Mouse (Mus musculus) intestine, embryonic 15.5 days (tissue): ENCODE data around the gene Cenpm. TPM values are rescaled to one million over a fixed set of nuclear protein-coding genes. Genes with fewer than 3 reads are reported as not detected.

Source experiments
- ATAC-seq: fragments of 200-750 bp; cut with Nextera tagmentation; 2 replicates; pipeline ENCODE4 v1.8.0; 2017; ENCODE audit warnings: moderate TSS enrichment, moderate library complexity
- H3K27ac ChIP-seq: fragments of 300-500 bp; sonication (generic); 2 replicates; pipeline ENCODE4 v1.5.1; 2015; ENCODE audit warnings: mild to moderate bottlenecking, inconsistent platforms
- H3K27me3 ChIP-seq: fragments of 300-500 bp; sonication (generic); replicated peaks from 2 replicates; pipeline ENCODE4 v1.6.1; 2015; ENCODE audit warnings: inconsistent platforms
- H3K36me3 ChIP-seq: fragments of 300-500 bp; sonication (generic); 2 replicates; pipeline ENCODE4 v1.6.1; 2015; ENCODE audit warnings: inconsistent platforms
- H3K4me1 ChIP-seq: fragments of 300-500 bp; sonication (generic); replicated peaks from 2 replicates; pipeline ENCODE4 v1.6.1; 2015; ENCODE audit warnings: inconsistent platforms
- H3K4me2 ChIP-seq: fragments of 300-500 bp; sonication (generic); replicated peaks from 2 replicates; pipeline ENCODE4 v1.6.1; 2015; ENCODE audit warnings: mild to moderate bottlenecking, inconsistent platforms
- H3K4me3 ChIP-seq: fragments of 300-500 bp; sonication (generic); replicated peaks from 2 replicates; pipeline ENCODE4 v1.5.1; 2015; ENCODE audit warnings: inconsistent platforms
- H3K9ac ChIP-seq: fragments of 300-500 bp; sonication (generic); 2 replicates; pipeline ENCODE4 v1.6.1; 2015; ENCODE audit warnings: inconsistent platforms
- H3K9me3 ChIP-seq: fragments of 300-500 bp; sonication (generic); 2 replicates; pipeline ENCODE4 v1.6.1; 2016; ENCODE audit warnings: inconsistent platforms
- WGBS: fragments of 180-500 bp; shearing (Covaris S2); methylation state at CpG from one replicate; pipeline ENCODE4 v1.1.7; 2015; 5-methylcytosine and 5-hydroxymethylcytosine counted together
- polyA plus RNA-seq: library from polyadenylated mRNA; unstranded; fragments of >200 nt; fragmentation: Nextera tagmentation; extraction: Ambion mirVana; gene quantifications from 2 replicates; pipeline ENCODE4 v1.2.1, GENCODE M21; 2015

The Cenpm gene
- 46.0 and 49.1 TPM in 2 replicates for polyA plus RNA-seq

DNA sequence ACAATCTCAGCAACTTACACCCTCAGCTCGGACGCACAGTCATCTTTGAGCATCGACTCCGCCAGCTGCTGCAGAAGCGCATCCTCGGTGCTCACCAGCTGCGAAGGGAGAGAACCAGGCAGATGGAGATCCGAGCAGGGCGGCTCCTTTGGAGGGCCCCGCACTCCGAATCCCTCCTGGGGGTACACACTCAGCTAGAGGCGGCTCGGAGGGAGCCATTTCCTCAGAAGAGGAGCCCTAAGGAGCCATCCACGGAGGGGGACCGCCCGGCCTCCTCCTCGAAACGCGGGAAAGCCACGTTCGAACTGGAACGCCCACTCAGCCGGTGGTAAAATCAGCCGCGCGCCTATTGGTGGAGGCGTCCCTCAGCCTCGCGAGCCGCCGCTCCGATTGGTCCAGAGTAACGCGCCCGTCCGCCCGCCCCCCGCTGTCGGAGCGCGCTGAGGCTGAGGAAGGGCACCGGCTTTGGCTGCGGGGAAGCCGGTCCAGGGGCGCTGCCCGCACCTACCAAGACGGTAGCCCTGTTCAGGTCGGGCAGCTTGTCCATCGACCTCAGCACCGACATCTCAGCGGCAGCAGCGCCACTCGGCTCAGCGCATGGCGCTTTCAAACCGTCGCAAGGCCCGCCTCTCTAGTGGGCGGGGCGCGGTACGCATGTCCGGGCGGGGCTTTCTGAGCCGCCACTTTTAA is at the start of gene Cenpm:
Cenpm (minus strand) TSS at position 634 of the 690 bp plus-strand sequence.
- under 1% methylated on average over 65 of the region's 65 CpGs for WGBS
- no peaks in the 10 kb centered on the region for H3K27me3 ChIP-seq
- 0 out of 2 replicates have a peak, but pooled peaks cover 8% of the 10 kb centered on the region for H3K4me1 ChIP-seq
- H3K4me2 ChIP-seq: peak within 1 kb of the TSS; percentile 92
- no peaks in the 10 kb centered on the region for H3K9me3 ChIP-seq
- peak; percentile 99 for ATAC-seq
- peak within 1 kb of the TSS; percentile 83 for H3K4me3 ChIP-seq
- peak within 1 kb of the TSS; percentile 64 for H3K27ac ChIP-seq
- H3K9ac ChIP-seq: peak within 1 kb of the TSS; percentile 69
- H3K36me3 ChIP-seq: no peaks in the 10 kb centered on the region

DNA sequence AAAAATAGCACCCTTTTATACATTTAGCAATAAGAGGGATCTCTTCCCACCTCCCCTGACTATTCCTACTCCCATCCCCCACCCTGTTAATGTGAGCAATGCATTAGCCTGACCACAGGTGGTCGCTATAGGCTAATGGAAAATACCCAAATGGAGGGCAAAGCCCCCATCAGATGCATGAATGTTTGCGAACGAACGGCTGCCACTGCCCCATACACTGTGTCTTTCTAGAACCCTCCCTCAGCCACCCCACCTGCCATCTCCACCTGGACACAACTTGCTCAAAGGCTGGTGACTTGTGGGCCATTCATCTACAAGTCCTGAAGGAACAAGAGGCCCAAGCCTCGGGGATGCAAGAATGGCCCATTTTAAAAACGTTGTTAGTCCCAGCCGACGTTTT is 49.5 kb upstream of the Cenpm start:
- Histone ChIP-seq H3K9me3 (no peaks in the 10 kb centered on the region), H3K4me3 (no peak overlapping the region), H3K27me3 (no peaks in the 10 kb centered on the region), H3K9ac (no peak overlapping the region), H3K4me2 (no peak overlapping the region), H3K4me1 (peaks cover 12% of the 10 kb centered on the region), H3K36me3 (no peaks in the 10 kb centered on the region), H3K27ac (no peak overlapping the region)
- no peak for ATAC-seq
- 40% methylated on average over 8 of the region's 8 CpGs for WGBS

DNA sequence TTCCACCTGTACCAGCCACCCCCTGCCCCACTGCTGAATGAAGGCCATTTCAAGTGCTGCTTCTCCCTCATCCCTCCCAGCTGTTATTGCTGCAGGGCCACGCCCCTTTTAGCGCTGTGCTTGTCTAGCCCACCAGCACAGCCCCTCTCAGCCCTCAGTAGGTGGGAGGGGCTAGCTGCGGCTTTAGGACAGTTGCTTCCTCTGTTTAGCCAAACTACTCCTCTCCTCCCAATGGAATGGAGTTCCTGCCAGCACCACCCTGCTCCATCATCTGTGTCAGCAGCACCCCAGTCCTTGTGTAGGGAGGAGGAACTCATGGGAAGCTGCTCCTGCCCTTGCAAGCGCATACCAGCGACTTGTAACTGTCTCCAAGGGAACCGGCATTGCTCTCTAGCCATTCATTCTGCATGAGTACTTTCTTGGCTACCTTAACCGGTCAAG is 48.7 kb upstream of the Cenpm start:
- WGBS: 5% methylated on average over 7 of the region's 7 CpGs
- Histone ChIP-seq H3K9ac (no peak overlapping the region), H3K4me2 (peak overlapping the region; percentile 50), H3K27ac (no peak overlapping the region), H3K4me3 (no peak overlapping the region), H3K9me3 (no peaks in the 10 kb centered on the region), H3K27me3 (no peaks in the 10 kb centered on the region), H3K4me1 (peaks cover 12% of the 10 kb centered on the region), H3K36me3 (no peaks in the 10 kb centered on the region)
- peak; percentile 53 for ATAC-seq

DNA sequence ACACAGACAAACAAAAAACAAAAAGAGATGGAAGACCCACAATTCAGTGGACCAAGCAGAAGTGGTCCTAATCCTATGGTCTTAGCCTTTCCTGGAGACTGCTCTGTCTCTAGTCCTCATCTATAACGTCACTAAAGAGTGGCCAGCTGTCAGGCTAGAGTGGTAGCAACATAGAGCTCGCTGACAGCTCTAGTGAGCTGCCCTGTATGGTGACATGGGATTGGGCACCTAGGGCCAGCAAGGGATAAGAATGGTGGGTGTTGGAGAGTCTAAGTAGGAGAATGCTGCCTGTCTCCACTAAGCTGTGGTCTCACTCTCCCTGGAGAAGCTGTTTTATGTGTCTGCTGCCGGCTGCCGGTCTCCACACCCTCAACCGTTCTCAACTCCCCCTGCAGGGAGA is 48.3 kb upstream of the Cenpm start:
- 16% methylated on average over 5 of the region's 5 CpGs for WGBS
- H3K9ac ChIP-seq: no peak overlapping the region
- H3K4me1 ChIP-seq: peaks cover 12% of the 10 kb centered on the region
- H3K27me3 ChIP-seq: no peaks in the 10 kb centered on the region
- ATAC-seq: no peak
- no peak overlapping the region for H3K27ac ChIP-seq
- peak overlapping the region; percentile 50 for H3K4me2 ChIP-seq
- no peak overlapping the region for H3K4me3 ChIP-seq
- H3K36me3 ChIP-seq: no peaks in the 10 kb centered on the region
- H3K9me3 ChIP-seq: no peaks in the 10 kb centered on the region

DNA sequence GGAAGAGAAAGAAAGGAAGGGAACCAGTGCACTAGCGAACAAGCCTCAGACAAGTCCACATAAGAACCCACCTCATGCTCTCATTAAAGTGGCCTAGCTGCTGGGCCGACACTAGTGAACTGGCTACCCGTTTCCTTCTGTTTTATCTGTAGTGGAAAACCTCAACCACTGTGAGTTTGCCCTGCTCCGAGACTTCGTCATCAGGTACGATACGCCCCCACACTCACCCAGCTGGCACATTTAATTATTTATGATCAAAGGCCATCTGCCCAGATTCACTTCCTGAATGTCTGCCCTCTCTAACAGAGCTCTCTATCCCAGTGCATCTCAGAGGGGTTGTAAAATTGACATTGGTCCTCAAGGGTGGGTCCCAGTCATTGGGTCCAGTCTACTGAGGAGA is 45.7 kb upstream of the Cenpm start:
- Histone ChIP-seq H3K4me1 (peaks cover 12% of the 10 kb centered on the region), H3K9me3 (no peaks in the 10 kb centered on the region), H3K9ac (no peak overlapping the region), H3K4me3 (no peak overlapping the region), H3K4me2 (no peak overlapping the region), H3K36me3 (no peaks in the 10 kb centered on the region), H3K27me3 (no peaks in the 10 kb centered on the region), H3K27ac (no peak overlapping the region)
- ATAC-seq: no peak
- 83% methylated on average over 7 of the region's 7 CpGs for WGBS

DNA sequence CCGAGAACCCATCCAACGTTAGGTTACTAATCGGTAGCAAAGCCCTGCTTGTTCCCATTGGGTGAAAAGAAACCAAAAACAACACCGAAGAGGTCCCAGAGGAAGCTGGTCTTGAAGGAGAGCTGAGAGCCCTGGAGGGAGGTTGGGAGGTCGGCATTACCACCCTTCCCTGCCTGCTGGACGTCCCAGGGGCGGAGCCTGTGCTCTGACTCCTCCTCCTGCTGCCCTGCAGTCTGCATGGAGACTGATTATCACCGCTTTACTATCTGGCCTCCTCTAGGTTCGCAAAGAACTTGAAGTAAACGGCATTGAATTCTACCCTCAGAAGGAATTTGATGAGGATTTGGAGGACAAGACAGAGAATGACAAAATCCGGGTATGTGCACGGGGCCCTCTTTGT is 41.6 kb upstream of the Cenpm start:
- WGBS: 63% methylated on average over 12 of the region's 12 CpGs
- H3K4me1 ChIP-seq: no peaks in the 10 kb centered on the region

DNA sequence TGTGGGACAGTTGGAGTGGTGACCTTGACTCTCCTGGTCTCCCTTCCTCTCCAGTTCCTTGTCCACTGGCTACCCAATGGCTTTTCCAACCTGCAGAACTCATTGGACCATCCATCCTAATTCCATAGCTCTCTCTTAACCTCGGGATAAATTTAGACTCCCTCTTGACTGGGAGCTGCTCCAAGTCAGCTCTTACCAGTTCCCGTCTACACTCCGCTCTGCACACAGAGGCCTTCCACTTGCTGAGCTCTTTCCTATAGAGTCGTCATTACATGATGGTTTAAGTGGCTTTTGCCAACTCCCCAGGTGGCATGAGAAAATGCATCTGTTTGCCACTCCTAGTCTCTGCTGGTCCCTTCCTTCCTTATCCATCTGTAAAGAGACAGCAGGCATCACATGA is 36.1 kb upstream of the Cenpm start:
- ATAC-seq: no peak
- H3K27ac ChIP-seq: no peak overlapping the region
- H3K9me3 ChIP-seq: no peaks in the 10 kb centered on the region
- H3K27me3 ChIP-seq: peaks cover 15% of the 10 kb centered on the region
- H3K4me3 ChIP-seq: no peak overlapping the region
- no peak overlapping the region for H3K9ac ChIP-seq
- H3K4me2 ChIP-seq: no peak overlapping the region
- no peaks in the 10 kb centered on the region for H3K36me3 ChIP-seq
- H3K4me1 ChIP-seq: peaks cover 7% of the 10 kb centered on the region; the same call in 1 of the 2 replicates
- WGBS: 80% methylated on average over 4 of the region's 4 CpGs

More for the DNA sequence above, 41.6 kb upstream of the Cenpm start:
- H3K36me3 ChIP-seq: no peaks in the 10 kb centered on the region
- no peak overlapping the region for H3K9ac ChIP-seq
- ATAC-seq: no peak
- H3K9me3 ChIP-seq: no peaks in the 10 kb centered on the region
- H3K27ac ChIP-seq: no peak overlapping the region
- no peak overlapping the region for H3K4me2 ChIP-seq
- no peaks in the 10 kb centered on the region for H3K27me3 ChIP-seq
- no peak overlapping the region for H3K4me3 ChIP-seq

DNA sequence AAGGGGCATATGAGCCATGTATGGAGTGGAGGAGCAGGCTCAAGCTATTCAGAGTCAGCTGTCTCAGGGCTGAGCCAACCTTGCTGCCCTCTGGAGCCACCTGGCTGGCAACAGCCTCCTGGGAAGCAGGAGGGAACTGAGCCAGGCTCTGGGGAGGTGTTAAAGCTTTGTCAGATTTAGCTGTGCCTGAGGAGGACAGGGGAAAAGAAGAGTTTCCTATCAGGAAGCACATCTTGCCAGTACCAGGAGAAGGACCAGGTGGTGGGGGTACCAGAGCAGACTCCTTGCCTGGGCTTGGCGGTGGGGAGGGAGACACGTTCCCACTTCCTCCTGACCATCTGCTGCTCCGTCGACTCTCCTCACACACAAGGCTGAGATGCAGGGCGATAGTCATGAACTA is 33.0 kb upstream of the Cenpm start:
- Histone ChIP-seq H3K9ac (no peak overlapping the region), H3K27ac (no peak overlapping the region), H3K4me2 (no peak overlapping the region), H3K4me3 (no peak overlapping the region), H3K36me3 (no peaks in the 10 kb centered on the region), H3K9me3 (no peaks in the 10 kb centered on the region), H3K27me3 (peaks cover 43% of the 10 kb centered on the region), H3K4me1 (peaks cover 10% of the 10 kb centered on the region; the same call in 1 of the 2 replicates)
- WGBS: 67% methylated on average over 5 of the region's 5 CpGs
- no peak for ATAC-seq

DNA sequence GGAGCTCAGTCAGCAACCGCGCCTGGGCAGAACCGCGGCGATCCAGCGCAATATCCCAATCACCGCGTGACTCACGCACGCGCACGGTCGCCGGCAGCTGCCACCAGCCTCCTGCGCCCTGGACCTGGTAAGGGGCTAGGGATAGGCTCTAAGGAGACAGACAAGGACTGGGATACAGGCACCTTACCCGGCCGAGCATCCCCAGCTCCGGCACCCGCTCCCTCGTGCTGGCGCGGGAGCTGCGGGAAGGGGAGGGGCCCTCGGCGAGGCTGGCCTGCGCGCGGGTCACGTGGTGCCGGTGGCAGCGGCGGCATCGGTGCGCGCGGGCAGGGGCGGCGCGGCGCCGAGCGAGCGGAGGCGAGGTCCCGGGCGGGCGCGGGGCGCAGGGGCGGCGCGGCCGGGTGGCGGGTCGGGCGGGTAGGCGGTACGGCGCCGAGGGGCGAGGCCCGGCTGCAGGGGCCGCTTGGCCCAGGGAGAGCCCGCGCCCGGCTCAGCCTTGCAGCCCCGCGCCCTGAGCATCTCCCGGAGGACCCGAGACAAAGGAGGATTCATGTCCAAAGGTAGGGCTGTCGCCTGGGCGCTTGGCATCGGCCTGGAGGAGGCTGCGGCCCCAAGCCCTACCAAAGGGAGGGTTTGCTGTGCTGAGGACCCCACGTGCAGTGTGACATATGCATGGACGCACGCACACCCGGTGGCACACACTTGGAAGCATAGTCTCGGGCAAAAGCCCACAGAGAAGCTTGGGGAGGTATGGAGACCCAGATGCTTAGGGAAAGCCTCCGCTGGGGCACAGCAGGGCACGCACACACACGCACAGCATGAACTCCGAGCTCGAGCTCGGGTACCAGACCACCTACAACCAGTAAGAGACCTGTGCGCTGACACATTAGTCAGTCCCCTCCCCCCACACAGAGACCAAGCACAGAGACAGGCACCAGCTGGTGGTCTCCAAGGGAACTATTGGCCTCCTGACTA is 30.7 kb upstream of the Cenpm start:
- H3K9me3 ChIP-seq: no peaks in the 10 kb centered on the region
- peak; percentile 46 for ATAC-seq
- peak overlapping the region; percentile 97 for H3K4me2 ChIP-seq
- no peaks in the 10 kb centered on the region for H3K36me3 ChIP-seq
- 0 out of 2 replicates have a peak overlapping the region, but pooled peaks have one; percentile 3 for H3K27ac ChIP-seq
- H3K4me3 ChIP-seq: peak overlapping the region; percentile 53
- H3K27me3 ChIP-seq: peaks cover 55% of the 10 kb centered on the region
- peak overlapping the region; percentile 43 for H3K9ac ChIP-seq
- H3K4me1 ChIP-seq: peaks cover 10% of the 10 kb centered on the region; the same call in 1 of the 2 replicates
- 1% methylated on average over 61 of the region's 86 CpGs for WGBS

DNA sequence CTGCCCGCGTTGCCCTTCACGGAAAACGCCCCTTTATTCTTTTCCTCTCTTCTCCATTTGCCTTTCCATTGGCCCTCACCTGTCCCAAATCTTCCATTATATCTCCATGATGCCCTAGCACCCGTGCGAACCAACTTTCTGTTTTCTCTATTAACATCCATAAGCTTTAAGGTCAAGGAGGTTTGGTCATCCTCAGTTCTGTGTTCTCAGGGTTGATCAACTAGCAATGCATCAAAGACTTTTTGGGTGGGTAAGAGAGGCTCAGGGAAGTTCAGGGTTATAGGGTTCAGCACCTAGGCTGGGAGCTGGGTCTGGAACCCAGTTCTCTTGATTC is 30.0 kb upstream of the Cenpm start, which contains the start of gene Sept3:
Sept3 (plus strand) TSS at position 301 of the 334 bp plus-strand sequence.
- peaks cover 10% of the 10 kb centered on the region; the same call in 1 of the 2 replicates for H3K4me1 ChIP-seq
- H3K9ac ChIP-seq: peak within 1 kb of the TSS; percentile 43
- H3K27ac ChIP-seq: 0 out of 2 replicates have a peak within 1 kb of the TSS, but pooled peaks have one; percentile 3
- peak within 1 kb of the TSS; percentile 97 for H3K4me2 ChIP-seq
- WGBS: 30% methylated on average over 6 of the region's 6 CpGs
- peaks cover 55% of the 10 kb centered on the region for H3K27me3 ChIP-seq
- peak within 1 kb of the TSS; percentile 53 for H3K4me3 ChIP-seq
- H3K36me3 ChIP-seq: no peaks in the 10 kb centered on the region
- H3K9me3 ChIP-seq: no peaks in the 10 kb centered on the region
- ATAC-seq: no peak

DNA sequence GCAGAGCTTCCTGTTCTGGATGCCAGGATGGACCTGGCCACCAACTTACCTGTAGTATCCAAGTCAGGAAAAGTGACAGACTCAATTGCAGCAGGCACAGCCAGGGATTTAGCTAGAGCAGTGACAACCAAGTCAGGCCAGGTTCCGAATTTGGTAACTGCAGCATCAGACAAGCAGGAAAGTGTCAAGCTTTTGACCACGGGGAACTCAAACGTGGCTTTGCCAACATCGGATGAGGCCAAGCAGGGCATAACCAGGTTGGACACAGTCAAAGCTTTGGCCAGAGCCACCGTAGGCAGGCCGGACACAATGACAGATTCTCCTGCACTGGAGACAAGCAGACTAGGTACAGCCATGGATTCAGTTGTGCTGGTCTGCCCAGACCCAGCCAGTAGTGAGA is 27.7 kb upstream of the Cenpm start:
- no peaks in the 10 kb centered on the region for H3K9me3 ChIP-seq
- WGBS: 84% methylated on average over 6 of the region's 6 CpGs
- no peaks in the 10 kb centered on the region for H3K36me3 ChIP-seq
- H3K4me3 ChIP-seq: no peak overlapping the region
- H3K4me2 ChIP-seq: no peak overlapping the region
- ATAC-seq: no peak
- no peak overlapping the region for H3K27ac ChIP-seq
- H3K9ac ChIP-seq: no peak overlapping the region
- peaks cover 55% of the 10 kb centered on the region for H3K27me3 ChIP-seq
- H3K4me1 ChIP-seq: peaks cover 10% of the 10 kb centered on the region; the same call in 1 of the 2 replicates

DNA sequence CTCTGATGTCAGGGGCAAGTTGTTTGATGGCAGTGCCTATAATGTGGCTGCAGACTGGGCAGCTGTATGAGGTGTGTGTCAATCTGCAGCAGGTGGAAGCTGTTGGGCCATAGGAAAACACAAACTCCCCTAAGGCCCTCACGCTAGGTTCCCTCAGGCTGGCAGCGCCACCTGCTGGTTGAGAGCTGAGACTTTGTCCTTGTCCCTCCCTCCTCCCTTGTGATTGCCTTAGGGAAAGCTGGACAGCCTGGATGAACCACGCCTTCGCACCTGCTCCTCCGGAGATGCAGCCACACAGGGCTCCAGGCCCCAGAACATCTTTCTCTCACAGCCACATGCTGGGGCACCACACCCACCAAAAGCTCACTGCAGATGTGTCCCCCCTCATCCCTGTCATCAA is 26.7 kb upstream of the Cenpm start:
- Histone ChIP-seq H3K27me3 (peaks cover 46% of the 10 kb centered on the region), H3K4me1 (peaks cover 9% of the 10 kb centered on the region; the same call in 1 of the 2 replicates), H3K9me3 (no peaks in the 10 kb centered on the region), H3K27ac (no peak overlapping the region), H3K36me3 (no peaks in the 10 kb centered on the region), H3K4me2 (no peak overlapping the region), H3K4me3 (no peak overlapping the region), H3K9ac (no peak overlapping the region)
- WGBS: 2% methylated on average over 5 of the region's 5 CpGs
- peak; percentile 57 for ATAC-seq
